Mouse (Mus musculus): ENCODE results near the gene Galnt7. TPM values are rescaled to one million over a fixed set of nuclear protein-coding genes. Genes with fewer than 3 reads are reported as not detected.

Gene Galnt7
- polyA plus RNA-seq, 1 experiment from 2014 or later: 7.5 TPM

Other genes starting within 250 kb of the Galnt7 start
- gene Scrg1, start 197.1 kb downstream of the Galnt7 start, polyA plus RNA-seq (2016; fragmentation: Nextera tagmentation; extraction: Ambion mirVana): 0.58 and 1.6 TPM in 2 replicates
- gene Sap30, start 165.2 kb downstream of the Galnt7 start, polyA plus RNA-seq (2016; fragmentation: Nextera tagmentation; extraction: Ambion mirVana): 61.0 and 66.5 TPM in 2 replicates
- gene Hmgb2, start 141.1 kb downstream of the Galnt7 start, polyA plus RNA-seq (2016; fragmentation: Nextera tagmentation; extraction: Ambion mirVana): 346 and 354 TPM in 2 replicates